Mouse (Mus musculus) frontal cortex, adult (tissue): ENCODE results near the gene Ccdc180.

Experiments used
- ATAC-seq: cut with Nextera tagmentation; 2 replicates; pipeline ENCODE4 v1.9.2; 2017; ENCODE audit warnings: mild to moderate bottlenecking, moderate library complexity, mixed read lengths; ENCODE audit not compliant: low TSS enrichment

Ccdc180 gene

GRCm38 (mm10) chr4:45911256-45911655, 21.2 kb downstream of the Ccdc180 start:
- no peak for ATAC-seq

GRCm38 (mm10) chr4:45911876-45912275, 21.8 kb downstream of the Ccdc180 start:
- ATAC-seq = no peak

DNA sequence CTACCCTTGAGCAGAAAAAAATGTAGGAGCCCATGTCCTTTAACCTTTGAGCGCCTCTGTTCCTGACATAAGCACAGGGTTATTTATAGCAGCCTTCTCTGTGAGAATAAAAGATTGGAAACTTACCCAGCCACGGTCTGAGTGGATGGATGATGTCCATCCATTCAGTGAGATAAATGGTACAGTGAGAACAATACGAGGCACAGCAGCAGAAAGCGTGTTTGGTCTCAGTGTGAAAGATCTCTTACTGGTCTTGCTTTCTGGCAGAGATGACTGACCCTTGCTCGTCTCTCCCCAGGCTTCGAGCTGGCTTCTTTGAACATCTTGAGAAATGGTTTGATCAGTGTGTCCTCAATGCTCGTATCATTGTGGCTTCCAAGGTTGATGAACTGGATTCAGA, 27.0 kb downstream of the Ccdc180 start:
- ATAC-seq = no peak

GRCm38 (mm10) chr4:45921663-45922435, 31.7 kb downstream of the Ccdc180 start:
- no peak for ATAC-seq

- ATAC-seq = no peak
These were observed 33.9 kb downstream of the Ccdc180 start for GRCm38 (mm10) chr4:45924011-45924410.

GRCm38 (mm10) chr4:45928561-45928960, 38.5 kb downstream of the Ccdc180 start:
- no peak for ATAC-seq

DNA sequence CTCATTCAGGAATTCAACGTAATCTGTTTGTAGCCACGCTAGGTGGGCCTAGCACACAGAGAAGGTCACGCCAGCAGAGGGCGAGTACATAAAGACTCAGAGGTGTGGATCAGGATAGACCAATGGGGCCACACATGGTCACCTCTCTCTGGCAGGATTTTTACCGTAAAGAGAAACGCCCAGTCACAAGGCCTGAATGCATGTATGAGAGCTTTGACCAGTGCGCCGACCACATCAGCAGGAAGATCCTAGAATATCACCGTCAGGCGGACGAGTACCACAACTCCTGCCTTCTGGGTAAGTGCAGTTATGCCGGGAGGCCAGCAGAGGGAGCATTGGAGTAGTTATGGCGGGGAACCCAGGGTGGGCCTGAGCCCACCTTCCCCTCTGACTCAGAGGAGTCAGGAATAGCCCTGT, 51.5 kb downstream of the Ccdc180 start:
- ATAC-seq = 0 out of 2 replicates have a peak, but pooled peaks have one; percentile 27

DNA sequence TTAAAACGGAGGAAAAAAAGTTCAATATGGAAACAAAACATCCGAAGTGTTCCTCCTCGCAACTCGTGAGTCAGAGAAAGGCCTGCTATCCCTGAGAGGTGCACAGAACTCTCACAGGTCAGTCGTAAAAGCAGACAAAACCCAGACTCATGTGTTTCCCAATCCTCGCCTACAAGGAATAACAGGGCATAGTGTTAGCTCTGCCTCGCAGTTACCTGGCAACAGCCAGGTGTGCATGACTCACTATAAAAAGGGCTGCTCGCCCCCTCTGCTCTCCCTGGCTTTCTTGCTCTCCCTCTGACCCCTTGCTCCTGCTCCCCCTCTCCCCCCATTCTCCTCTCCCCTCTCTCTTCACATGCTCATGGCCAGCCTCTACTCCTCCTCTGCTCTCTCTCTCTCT, 57.6 kb downstream of the Ccdc180 start:
- no peak for ATAC-seq

DNA sequence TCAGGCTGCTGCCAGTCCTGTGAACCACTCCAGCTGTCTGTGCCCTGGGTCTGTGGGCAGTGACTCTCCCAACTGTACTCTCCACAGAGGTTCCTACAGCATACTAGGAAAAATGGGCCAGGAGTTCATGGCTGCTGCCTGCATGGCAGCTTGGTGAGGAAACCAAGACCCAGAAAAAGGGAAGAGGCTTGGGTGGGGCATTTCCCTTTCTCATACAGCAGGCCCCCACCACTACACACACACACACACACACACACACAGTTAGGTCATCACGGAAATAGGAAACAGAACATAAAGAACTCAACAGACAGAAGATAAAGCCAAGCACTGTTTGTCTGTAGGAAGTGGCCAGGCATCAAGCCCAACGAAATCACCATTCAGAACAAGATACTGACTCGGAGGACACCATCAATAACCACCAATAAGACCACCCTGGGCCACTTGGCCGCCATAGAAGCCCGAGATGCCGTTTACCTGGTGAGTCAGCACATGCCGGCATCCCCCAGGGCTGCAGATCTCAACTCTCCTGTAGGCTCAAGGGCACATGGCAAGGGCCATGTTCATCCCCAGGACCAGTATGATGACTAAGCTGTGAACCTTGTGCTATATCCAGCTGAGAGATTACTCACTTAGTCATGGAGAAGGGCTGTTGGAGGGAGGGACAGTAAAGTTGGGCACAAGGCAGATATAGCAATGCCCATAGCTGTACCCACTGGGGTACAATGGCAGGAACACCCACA, 59.2 kb downstream of the Ccdc180 start:
- no peak for ATAC-seq

DNA sequence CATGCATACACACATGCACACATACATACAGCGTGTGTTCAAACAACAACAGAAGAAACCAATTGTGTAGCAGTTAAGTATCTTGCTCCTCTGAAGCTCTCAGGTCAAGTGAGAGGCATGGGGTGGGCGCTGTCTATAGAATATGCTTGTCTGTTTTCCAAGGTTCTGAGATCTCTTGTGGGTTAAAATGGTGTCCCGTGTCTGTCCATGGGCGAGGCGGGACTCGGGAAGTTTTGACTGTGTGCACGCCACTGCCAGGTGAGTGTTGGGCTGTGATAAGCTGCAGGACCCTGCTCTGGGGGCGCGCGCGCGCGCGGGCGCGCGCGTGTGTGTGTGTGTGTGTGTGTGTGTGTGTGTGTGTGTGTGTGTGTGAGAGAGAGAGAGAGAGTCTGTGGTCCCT, 61.7 kb downstream of the Ccdc180 start:
- ATAC-seq = no peak

GRCm38 (mm10) chr4:45953025-45953919, 63.2 kb downstream of the Ccdc180 start:
- no peak for ATAC-seq

DNA sequence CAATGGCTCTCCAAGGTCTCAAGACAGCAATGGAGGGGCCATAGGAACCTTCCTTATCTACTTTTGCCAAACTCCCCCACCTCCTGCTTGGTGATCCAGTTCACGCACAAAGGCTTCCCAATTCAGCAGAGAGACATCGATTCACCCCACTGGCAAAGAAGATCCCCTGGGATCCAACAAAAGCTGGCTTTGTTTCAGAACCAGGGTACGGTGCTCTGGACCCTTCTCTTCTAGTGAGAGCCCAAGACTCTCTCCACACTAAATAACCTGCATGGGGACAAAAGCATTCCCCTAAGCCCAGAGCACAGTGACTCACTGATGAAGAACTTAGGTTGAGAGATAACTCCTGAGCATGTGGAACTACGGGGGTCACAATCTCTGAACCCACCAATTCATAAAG, 65.1 kb downstream of the Ccdc180 start:
- ATAC-seq = no peak

DNA sequence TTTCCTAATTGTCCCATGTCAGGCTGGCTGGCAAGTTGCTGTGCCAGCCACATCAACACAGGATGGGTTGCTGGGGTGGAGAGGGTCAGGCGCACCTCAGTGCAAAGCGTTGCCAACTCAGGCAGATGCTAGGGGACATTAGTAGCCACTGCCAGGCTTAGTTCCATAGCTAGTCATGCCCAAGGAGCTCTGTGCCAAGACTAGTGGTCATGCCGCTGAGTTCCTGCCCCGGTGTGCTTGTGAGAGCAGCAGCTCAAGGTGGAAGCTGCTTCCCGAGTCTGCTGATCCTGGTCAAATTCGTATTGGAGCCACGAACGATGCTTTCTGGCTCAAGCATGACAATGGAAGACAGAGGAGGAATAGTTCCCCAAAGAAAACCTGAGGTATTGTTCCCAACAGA, 66.0 kb downstream of the Ccdc180 start:
- no peak for ATAC-seq

DNA sequence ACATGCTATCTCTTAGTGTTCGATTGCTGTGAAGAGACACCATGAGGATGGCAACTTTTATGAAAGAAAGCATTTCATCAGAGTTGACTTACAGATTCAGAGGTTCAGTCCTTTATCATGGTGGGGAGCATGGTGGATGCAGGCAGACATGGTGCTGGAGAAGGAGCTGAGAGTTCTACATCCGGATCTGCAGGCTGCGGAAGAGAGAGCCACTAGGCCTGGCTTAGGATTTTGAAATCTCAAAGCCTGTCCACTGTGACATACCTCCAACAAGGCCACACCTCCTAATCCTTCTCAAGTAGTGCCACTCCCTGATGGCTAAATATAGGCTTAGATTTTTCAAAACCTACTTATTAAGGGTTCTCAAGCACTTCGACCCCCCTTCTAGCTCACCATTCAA, 66.6 kb downstream of the Ccdc180 start:
- ATAC-seq = no peak

- no peak for ATAC-seq
These were observed 74.8 kb downstream of the Ccdc180 start, which contains the start of gene Tdrd7 for GRCm38 (mm10) chr4:45964771-45965439. Tdrd7 (plus strand) TSS chr4:45965334.

- ATAC-seq = no peak
These were observed 75.8 kb downstream of the Ccdc180 start for GRCm38 (mm10) chr4:45965737-45966447.

GRCm38 (mm10) chr4:45966716-45967115, 76.6 kb downstream of the Ccdc180 start:
- no peak for ATAC-seq

GRCm38 (mm10) chr4:45967479-45968341, 77.6 kb downstream of the Ccdc180 start:
- ATAC-seq = no peak

DNA sequence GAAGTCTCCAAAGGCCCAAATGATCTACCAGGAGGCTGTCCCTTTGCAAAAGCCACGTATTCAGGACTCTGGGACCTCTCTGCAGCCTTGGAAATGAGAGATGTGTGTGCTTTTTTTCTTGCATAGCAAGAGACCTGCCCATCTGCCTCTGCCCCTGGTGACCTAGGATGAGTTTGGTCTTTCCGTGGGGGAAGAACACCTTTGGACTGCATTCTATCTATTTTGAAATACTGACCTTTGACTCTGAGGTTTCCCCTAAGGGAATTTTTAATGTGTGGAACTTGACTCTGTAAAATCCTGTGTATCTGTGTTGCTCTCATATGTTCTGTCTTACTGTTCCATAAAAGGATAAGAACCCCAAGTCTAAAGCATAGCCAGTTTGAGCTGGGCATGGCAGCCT, 78.9 kb downstream of the Ccdc180 start:
- ATAC-seq = no peak

DNA sequence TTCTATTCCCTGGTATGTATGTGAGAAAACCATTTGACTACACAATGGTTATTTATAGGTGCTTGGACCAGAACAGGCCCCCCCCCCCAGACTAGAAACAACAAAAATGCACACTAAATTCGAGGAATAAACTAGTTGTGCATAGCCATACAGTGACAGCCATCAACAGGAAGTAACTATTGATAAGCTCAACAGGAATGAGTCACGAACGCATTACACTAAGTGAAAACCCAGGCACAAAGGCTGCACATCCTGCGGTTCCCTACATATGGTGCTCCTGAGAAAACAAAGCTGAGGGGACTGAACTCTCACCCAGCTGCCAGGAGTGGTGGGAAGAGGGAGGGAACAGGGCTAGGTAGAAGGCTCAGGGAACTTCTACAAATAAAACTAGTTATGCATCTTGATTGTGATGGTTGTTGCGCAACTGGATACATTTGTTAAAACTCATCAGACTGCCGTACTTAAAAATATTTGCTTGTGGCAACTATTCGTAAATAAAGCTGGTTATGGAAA, 80.0 kb downstream of the Ccdc180 start:
- no peak for ATAC-seq
